9 mouse cellular contexts compared by ENCODE assay signal in the genomic region with DNA sequence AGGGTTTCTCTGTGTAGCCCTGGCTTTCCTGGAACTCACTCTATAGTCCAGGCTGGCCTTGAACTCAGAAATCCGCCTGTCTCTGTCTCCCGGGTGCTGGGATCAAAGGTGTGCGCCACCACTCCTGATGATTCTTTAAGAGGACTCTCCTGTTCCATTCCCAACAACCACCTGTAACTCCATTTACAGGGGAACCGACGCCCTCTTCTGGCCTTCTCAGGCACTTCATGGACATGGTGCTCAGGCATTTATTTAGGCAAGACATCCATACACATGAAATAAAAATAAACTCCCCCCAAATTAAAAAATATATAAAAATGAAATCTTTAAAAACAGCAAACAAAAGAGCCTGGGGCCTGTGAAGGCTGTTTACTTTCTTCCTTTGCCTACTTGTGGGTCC. TPM values are rescaled to one million over a fixed set of nuclear protein-coding genes. Genes with fewer than 3 reads are reported as not detected.
A peak's percentile ranks its signal among the peaks of the same experiment; 100 is the strongest.
DNase-seq lines count a peak whose midpoint lies in the region; TF ChIP-seq lines count a peak whose summit lies in the region.
"Had no signal": no experiment of that assay in that cellular context is flagged by ENCODE, and none has a peak within 500 bp of the region (broad histone marks: within the 10 kb centered on the region; RNA-seq: fewer than 3 reads in every experiment).

No protein-coding gene starts in this region.

- H3K4me3 ChIP-seq in layer of hippocampus, adult 2 months, result no peak overlapping the region
- H3K4me3 ChIP-seq: lung, embryonic 15.5 days had no signal

- TF ChIP-seq CTCF in layer of hippocampus, adult 2 months (conservative IDR thresholded peaks at IDR 0.05), result peak; percentile 81

- peak; percentile 60 for DNase-seq in adrenal gland, postnatal 14 days
- no peak for DNase-seq in adrenal gland, adult 18-20 months (ENCODE audit: low spot score in 2 of 2)
- DNase-seq in layer of hippocampus, adult 2 months (ENCODE audit: low spot score in 2 of 2), result peak in 1 of 2 experiments; percentile 62
- no peak for DNase-seq in layer of hippocampus, adult 9-10 months (ENCODE audit: low spot score)
- DNase-seq in adipocyte (ENCODE audit: low spot score), result peak; percentile 41
- peak; percentile 55 for DNase-seq in kidney, postnatal 14 days
- peak; percentile 72 for DNase-seq in right cerebral cortex, postnatal 4 days
- no peak for DNase-seq in urinary bladder, postnatal 25 days (ENCODE audit: low spot score)

- H3K27ac ChIP-seq in layer of hippocampus, adult 2 months, result no peak overlapping the region
- H3K27ac ChIP-seq: lung, embryonic 15.5 days had no signal

RNA-seq across cellular contexts. Expression of gene Pank4, which starts 3.2 kb away (rescaled TPM):
- total RNA-seq in adrenal gland, postnatal 14 days (2021), result 27.9 and 30.2 TPM in 2 replicates
- total RNA-seq in adrenal gland, adult 18-20 months (2021), result 10 to 100 TPM; 28.3 to 31.9 TPM
- 10 to 100 TPM; 41.8 to 43.0 TPM for total RNA-seq in layer of hippocampus, adult 2 months (2021)

RNA-seq across cellular contexts. Expression of gene Hes5, which starts 6.5 kb away (rescaled TPM):
- not detected in 2 replicates for total RNA-seq in adrenal gland, postnatal 14 days (2021)
- not detected for total RNA-seq in adrenal gland, adult 18-20 months (2021)
- 10 to 100 TPM; 24.7 to 30.7 TPM for total RNA-seq in layer of hippocampus, adult 2 months (2021)

RNA-seq across cellular contexts. Expression of gene Tnfrsf14, which starts 38.8 kb away (rescaled TPM):
- total RNA-seq in adrenal gland, postnatal 14 days (2021), result 8.3 and 10.6 TPM in 2 replicates
- 1 to 10 TPM; 6.4 to 8.4 TPM for total RNA-seq in adrenal gland, adult 18-20 months (2021)
- 1 to 10 TPM in 1 of 2 experiments, under 1 TPM in 1; 0.84 to 1.3 TPM for total RNA-seq in layer of hippocampus, adult 2 months (2021)

Comparison
In these comparisons a context has a peak if more than half of its experiments do, and no peak if none do; other contexts are left out.
1. DNase-seq: peak in adrenal gland, postnatal 14 days (single experiment), adipocyte (single experiment), kidney, postnatal 14 days (single experiment) and right cerebral cortex, postnatal 4 days (single experiment); none in adrenal gland, adult 18-20 months (0 of 2), layer of hippocampus, adult 9-10 months (single experiment) and urinary bladder, postnatal 25 days (single experiment).
2. RNA of gene Hes5, which starts 6.5 kb away (total RNA-seq): 24.7 to 30.7 TPM in layer of hippocampus, adult 2 months; not detected in adrenal gland, postnatal 14 days and not detected in adrenal gland, adult 18-20 months; every median in the first group is over 10 times any median in the second.